Mouse (Mus musculus) heart, postnatal 25 days (tissue): ENCODE data around the gene Tmem185b. TPM values are rescaled to one million over a fixed set of nuclear protein-coding genes. Genes with fewer than 3 reads are reported as not detected.

Experiments
- DNase-seq: peaks from one replicate; pipeline ENCODE4 v3.0.0; 2022; ENCODE audit warnings: low spot score
- intact Hi-C: fragments of 180-260 bp; cut with DNase I; formaldehyde crosslinking; loops from one replicate; pipeline ENCODE4 v1.15.1; 2025
- total RNA-seq, 2 experiments: library from RNA; stranded (reverse); gene quantifications; 2 replicates each; pipeline ENCODE4 v1.2.3; 2021

The Tmem185b gene
- total RNA-seq, 2 experiments from 2014 or later, result 15.2 to 16.4 TPM

DNA sequence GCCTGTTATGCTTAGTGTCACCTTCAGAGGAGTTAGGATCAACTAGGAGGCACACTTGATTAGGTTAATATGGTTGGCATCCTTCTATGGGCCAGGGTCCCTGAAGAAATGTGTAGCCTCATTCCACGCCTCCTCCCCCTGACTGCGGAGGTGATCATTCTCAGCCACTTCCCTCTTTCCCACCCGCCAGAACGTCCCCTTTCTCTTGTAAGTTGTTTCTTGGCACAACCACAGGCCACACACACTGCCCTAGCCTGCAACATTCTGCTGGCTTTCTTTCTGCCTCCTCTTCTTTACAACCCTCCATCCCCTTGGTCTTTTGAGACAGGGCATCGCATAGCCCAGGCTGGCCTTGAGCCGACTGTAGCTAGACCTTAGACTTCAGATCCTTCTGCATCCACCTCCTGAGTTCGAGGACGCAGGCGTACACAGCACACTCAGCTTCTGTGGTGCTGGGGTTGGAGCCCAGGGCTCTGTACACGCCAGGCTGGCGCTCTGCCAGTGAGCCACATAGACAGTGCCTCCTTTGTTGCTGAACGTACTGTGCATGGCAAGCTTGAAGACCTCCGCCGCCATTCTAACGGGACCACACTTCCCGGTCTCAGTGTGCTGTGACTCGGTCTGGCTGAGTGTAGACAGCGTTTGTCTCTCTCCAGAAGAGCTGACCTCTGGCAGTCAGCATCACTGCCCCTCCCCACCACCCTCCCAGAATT lies 7.3 kb downstream of the Tmem185b start:
- intact Hi-C loops, result no loop called here
- DNase-seq, result no peak

DNA sequence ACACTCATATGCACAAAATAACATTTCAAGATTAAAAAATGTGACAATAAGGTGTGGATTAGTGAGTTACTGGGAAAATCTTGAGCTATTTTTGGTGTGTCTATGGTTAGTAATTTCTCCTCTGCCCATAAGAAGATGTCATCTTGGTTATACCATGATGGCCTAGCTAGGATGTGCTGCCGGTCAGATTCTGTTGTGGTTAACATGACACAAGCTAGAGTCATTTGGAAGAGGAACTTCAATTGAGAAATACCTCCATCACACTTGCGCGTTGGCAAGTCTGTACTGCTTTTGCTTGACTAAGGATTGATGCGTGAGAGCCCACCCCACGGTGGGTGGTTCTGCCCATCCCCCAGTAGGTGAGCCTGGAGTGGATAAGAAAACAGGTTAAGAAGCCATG lies 8.4 kb downstream of the Tmem185b start:
- DNase-seq, result no peak
- intact Hi-C loops, result no loop called here

DNA sequence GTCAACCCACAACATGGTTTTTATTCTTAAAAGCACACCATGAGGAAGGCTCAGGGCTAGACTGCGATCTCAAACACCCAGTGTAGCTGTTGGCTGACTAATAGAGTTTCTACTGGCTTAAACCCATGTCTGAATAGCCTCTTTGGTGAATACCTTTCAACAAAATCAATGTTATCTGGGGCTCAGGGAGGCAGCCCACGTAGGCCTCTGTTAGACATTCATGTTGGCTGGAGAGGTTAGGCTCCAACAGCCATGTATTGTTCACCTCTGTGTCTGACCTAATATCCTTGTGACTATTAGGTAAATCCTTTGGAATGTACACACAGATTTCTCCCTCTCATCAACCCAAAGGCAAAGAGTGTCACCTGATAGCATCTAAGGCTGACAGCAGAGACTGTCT lies 10.2 kb downstream of the Tmem185b start:
- intact Hi-C loops, result no loop called here
- no peak for DNase-seq

DNA sequence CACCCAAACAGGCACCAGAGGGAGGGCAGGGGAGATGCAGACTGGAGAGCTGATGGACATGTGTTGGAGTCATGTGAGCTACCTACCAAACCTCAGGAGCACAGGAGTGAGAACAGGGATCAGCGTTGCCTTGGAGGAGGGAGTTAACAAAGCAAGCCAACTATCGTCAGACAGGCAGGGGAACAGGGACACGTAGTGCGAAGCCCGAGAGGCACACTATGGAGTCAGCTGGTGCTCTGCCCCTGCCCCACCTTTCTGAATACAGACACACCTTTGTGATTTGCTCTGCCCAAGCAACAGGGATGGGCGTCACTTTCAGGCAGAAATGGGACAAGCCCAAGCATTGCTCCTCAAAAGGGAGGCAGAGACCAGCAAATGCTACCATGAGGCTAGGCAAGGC lies 11.7 kb downstream of the Tmem185b start:
- intact Hi-C loops, result no loop called here
- no peak for DNase-seq

DNA sequence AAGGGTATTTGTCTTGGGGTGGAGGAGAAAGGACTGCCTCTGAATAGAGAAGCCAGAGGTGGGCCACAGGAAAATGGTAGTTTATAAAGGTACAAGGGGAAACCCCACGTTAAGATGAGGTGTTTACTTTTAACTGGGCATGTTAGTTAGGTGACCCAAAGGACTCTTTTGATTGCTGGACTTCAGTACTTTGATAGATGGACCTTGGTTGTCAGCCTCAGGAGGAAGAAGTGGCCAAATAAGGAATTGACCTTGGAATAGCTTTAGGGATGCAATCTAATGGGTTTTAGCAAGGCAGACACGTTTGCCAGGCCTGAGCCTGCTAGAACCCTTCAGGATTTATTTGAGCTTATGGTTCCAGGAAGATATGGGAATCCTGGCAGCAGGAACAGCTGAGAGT lies 13.3 kb downstream of the Tmem185b start:
- intact Hi-C loops, result no loop called here
- no peak for DNase-seq

DNA sequence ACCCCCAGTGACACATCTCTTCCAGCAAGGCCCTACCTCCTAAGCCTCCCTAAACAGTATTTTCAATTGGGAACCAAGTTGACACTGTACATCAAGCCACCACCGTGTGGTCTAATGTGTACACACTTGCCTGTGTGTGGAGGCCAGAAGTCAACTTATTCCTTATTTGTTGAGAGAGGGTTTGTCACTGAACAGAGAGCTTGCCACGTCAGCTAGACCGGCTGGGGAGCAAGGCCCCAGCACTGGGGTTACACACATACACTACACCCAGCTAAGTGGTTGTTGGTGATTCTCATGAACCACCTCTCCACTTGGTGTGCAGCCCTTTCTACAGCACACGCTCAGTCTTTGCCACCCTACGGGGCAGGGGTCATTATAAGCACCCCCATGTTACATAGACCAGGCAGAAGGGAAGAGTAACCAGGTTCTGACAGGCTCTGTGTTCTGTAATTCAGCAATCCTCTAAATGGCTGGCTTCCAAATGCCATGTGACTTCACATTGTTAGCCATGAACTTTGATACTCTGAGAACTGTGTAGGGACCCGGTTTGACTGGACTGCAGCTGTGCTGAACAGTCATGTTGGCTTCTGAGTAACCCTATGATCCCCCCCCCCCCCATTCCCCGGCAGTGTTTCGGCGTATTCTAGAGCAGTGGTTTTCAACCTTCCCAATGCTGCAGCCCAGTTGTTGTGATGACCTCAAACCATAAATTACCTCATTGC lies 15.0 kb downstream of the Tmem185b start:
- intact Hi-C loops, result no loop called here
- DNase-seq, result no peak

DNA sequence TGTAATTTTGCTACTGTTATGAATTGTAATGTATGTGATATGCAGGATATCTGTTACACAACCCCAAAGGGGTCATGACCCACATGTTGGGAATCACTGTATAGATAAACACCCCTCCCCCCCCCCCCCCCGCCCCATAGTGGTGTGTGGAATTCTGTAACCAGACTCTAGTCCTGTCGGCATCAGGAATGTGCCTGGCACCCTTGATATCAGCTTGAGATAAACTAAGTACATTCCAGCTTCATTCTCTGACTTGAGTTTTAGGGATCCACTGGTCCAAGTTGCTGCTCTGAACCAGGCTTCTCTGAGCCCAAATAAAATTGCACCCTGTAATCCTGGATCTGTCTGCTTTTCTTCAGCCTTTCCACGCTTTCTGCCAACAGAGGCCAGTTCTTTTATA lies 15.6 kb downstream of the Tmem185b start:
- intact Hi-C loops, result no loop called here
- no peak for DNase-seq

GRCm38 (mm10) chr1:119543316-119543715 lies 17.4 kb downstream of the Tmem185b start:
- no peak for DNase-seq
- intact Hi-C loops, result no loop called here

GRCm38 (mm10) chr1:119544611-119545155 lies 18.7 kb downstream of the Tmem185b start:
- DNase-seq, result no peak
- intact Hi-C loops, result loop anchor here (5.0 kb wide), 3 partner anchors 87 to 468 kb away; no protein-coding TSS in a partner anchor

- intact Hi-C loops, result loop anchor here (5.0 kb wide), 3 partner anchors 88 to 467 kb away; no protein-coding TSS in a partner anchor
- DNase-seq, result no peak
Observed at GRCm38 (mm10) chr1:119545164-119545563, 19.2 kb downstream of the Tmem185b start.

DNA sequence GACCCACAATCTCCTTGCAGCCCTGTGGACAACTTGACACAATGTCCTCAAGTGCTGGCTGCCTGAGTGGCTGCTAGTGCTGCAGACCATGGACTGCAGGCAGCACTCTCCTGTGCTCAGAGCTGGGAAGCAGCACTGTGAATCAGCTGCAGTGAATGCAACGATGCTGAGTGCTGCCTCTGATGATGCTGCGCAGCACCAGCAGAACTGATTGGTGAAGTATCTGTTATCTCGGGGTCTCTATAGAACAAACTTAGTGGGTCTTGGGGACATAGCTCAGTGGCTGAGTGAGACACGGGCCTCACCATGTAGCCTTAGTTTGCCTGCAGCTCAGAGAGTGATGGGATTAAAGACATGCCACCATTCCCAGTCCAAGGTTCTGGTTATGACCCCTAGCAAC lies 19.7 kb downstream of the Tmem185b start:
- no peak for DNase-seq
- intact Hi-C loops, result loop anchor here (5.0 kb wide), 3 partner anchors 88 to 467 kb away; no protein-coding TSS in a partner anchor

- intact Hi-C loops, result loop anchor here (5.0 kb wide), 3 partner anchors 89 to 466 kb away; no protein-coding TSS in a partner anchor
Observed at GRCm38 (mm10) chr1:119546490-119546889, 20.5 kb downstream of the Tmem185b start.

GRCm38 (mm10) chr1:119548668-119549326 lies 22.8 kb downstream of the Tmem185b start:
- DNase-seq, result peak; percentile 29
- intact Hi-C loops, result loop anchor here (1.0 to 5.0 kb wide), 4 partner anchors 91 to 464 kb away; no protein-coding TSS in a partner anchor

More at GRCm38 (mm10) chr1:119546490-119546889, 20.5 kb downstream of the Tmem185b start:
- DNase-seq, result no peak

DNA sequence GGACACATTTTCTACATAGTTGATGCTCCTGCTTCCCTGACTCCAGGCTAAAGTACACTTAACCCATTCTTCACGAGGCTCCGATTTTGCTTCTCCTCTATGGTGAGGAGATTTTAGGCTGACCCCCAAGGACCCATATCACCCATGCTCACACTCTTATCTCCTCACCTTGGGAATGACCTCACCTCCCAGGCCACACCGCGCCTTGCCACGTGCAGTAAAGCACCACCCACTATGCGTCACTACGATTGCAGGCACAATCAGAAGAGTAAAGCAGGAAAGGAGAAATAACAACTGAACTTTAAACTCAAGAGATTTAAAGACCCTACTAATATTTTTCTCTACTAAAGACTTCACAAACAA lies 23.3 kb downstream of the Tmem185b start:
- DNase-seq, result no peak
- intact Hi-C loops, result loop anchor here (5.0 kb wide), 3 partner anchors 92 to 463 kb away; no protein-coding TSS in a partner anchor

DNA sequence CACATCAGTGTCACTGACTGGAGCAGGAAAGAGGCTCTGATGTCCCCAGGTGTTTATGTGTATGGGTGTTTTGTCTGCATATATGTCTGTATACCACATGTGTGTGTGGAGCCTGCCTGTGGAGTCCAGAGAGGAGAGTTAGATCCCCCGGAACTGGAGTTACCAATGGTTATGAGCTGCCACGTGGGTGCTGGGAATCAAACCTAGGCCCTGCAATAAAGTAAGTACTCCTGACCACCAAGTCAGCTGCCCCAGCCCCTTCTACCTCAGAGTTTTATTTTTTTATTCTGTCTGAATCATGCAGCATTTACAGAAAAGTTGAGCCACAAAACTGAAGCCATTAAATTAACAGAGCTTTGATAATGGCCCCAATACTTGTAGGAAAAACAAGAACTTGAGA lies 24.1 kb downstream of the Tmem185b start:
- intact Hi-C loops, result no loop called here
- no peak for DNase-seq

DNA sequence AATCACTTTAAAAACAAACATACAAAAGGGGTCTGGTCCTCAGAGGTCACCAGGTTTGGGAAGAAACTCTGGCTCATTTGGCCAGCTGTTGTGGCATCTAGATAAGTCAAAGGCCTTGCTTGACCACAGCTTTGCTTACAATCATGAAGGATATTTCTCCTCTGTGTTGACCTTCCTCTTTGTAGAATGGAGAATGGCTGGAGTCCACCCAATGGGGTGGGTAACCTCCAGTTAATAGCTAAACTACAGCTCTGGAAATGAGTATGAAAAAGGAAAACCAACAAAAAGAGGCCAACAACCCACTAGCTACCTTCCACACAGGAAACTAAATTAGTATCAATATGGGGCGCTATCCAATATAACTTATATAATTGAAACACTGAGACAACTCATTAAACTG lies 25.7 kb downstream of the Tmem185b start:
- DNase-seq, result no peak
- intact Hi-C loops, result no loop called here

GRCm38 (mm10) chr1:119555651-119556050 lies 29.7 kb downstream of the Tmem185b start:
- no peak for DNase-seq
- intact Hi-C loops, result no loop called here

GRCm38 (mm10) chr1:119557641-119558395 lies 31.9 kb downstream of the Tmem185b start:
- no peak for DNase-seq
- intact Hi-C loops, result no loop called here

GRCm38 (mm10) chr1:119565531-119565930 lies 39.6 kb downstream of the Tmem185b start:
- DNase-seq, result no peak
- intact Hi-C loops, result no loop called here

- DNase-seq, result no peak
- intact Hi-C loops, result no loop called here
Observed at GRCm38 (mm10) chr1:119570134-119570533, 44.2 kb downstream of the Tmem185b start.
